Mouse (Mus musculus): ENCODE measurements around the gene Scgb2b27. TPM values are rescaled to one million over a fixed set of nuclear protein-coding genes. Genes with fewer than 3 reads are reported as not detected.
A peak's percentile ranks its signal among the peaks of the same experiment; 100 is the strongest.
"Not testable (repeated sequence)": the region's sequence is repeated elsewhere in the genome, so short reads cannot be mapped to it uniquely, and the experiment has no call there.

Scgb2b27 gene
- total RNA-seq (2021) (not detected), polyA plus RNA-seq (2012; rRNA removed) (not detected in 2 replicates)
- long read RNA-seq = 0 reads

- no peak for DNase-seq
These were observed at the start of gene Scgb2b27 for GRCm38 (mm10) chr7:34013842-34014241. Scgb2b27 (minus strand) TSS chr7:34013942.

- not testable (repeated sequence) for DNase-seq
These were observed 22.5 kb upstream of the Scgb2b27 start for GRCm38 (mm10) chr7:34036076-34036815.

- not testable (repeated sequence) for DNase-seq
These were observed 20.8 kb upstream of the Scgb2b27 start for GRCm38 (mm10) chr7:34034579-34034978.

GRCm38 (mm10) chr7:34030026-34030425 is 16.3 kb upstream of the Scgb2b27 start:
- DNase-seq = no peak

- DNase-seq = not testable (repeated sequence)
These were observed 13.5 kb upstream of the Scgb2b27 start for GRCm38 (mm10) chr7:34027202-34027601.

GRCm38 (mm10) chr7:34025641-34026040 is 11.9 kb upstream of the Scgb2b27 start:
- DNase-seq = no peak

GRCm38 (mm10) chr7:34021183-34021582 is 7.4 kb upstream of the Scgb2b27 start, which contains the start of gene Scgb1b27:
Scgb1b27 (plus strand) TSS chr7:34021483.
- DNase-seq = not testable (repeated sequence)

- peak; percentile 18 for DNase-seq
These were observed 31.5 kb downstream of the Scgb2b27 start for GRCm38 (mm10) chr7:33982281-33982680.

Other genes starting within 250 kb of the Scgb2b27 start
- not detected for gene Scgb2b26, start 68.9 kb downstream of the Scgb2b27 start, total RNA-seq (2021)
- gene Scgb2b26, start 68.9 kb downstream of the Scgb2b27 start, polyA plus RNA-seq (2012; rRNA removed) = not detected in 2 replicates
- gene Scgb1b27, start 7.5 kb upstream of the Scgb2b27 start, total RNA-seq (2021) = not detected
- gene Scgb1b27, start 7.5 kb upstream of the Scgb2b27 start, polyA plus RNA-seq (2012; rRNA removed) = not detected in 2 replicates
- gene Scgb1b30, start 81.5 kb upstream of the Scgb2b27 start, total RNA-seq (2021) = not detected
- gene Scgb1b30, start 81.5 kb upstream of the Scgb2b27 start, polyA plus RNA-seq (2012; rRNA removed) = not detected in 2 replicates
- gene Wtip, start 119.3 kb upstream of the Scgb2b27 start, total RNA-seq (2021) = 10 to 100 TPM; 13.6 to 32.2 TPM
- gene Wtip, start 119.3 kb upstream of the Scgb2b27 start, polyA plus RNA-seq (2012; rRNA removed) = 33.7 and 49.8 TPM in 2 replicates
- gene Uba2, start 155.7 kb upstream of the Scgb2b27 start, total RNA-seq (2021) = 10 to 100 TPM; 63.5 to 75.7 TPM
- gene Uba2, start 155.7 kb upstream of the Scgb2b27 start, polyA plus RNA-seq (2012; rRNA removed) = 22.5 and 25.2 TPM in 2 replicates
- 10 to 100 TPM; 15.4 to 24.4 TPM for gene Pdcd2l, start 182.7 kb upstream of the Scgb2b27 start, total RNA-seq (2021)
- 27.9 and 31.1 TPM in 2 replicates for gene Pdcd2l, start 182.7 kb upstream of the Scgb2b27 start, polyA plus RNA-seq (2012; rRNA removed)
- gene Gpi1, start 216.4 kb upstream of the Scgb2b27 start, total RNA-seq (2021) = 100 to 1,000 TPM; 290 to 557 TPM
- gene Gpi1, start 216.4 kb upstream of the Scgb2b27 start, polyA plus RNA-seq (2012; rRNA removed) = 507 and 510 TPM in 2 replicates
- not detected for gene Gm6096, start 237.1 kb upstream of the Scgb2b27 start, total RNA-seq (2021)
- gene Gm6096, start 237.1 kb upstream of the Scgb2b27 start, polyA plus RNA-seq (2012; rRNA removed) = not detected in 2 replicates

All from adrenal gland, adult 2 months (tissue).